Mouse (Mus musculus): ENCODE measurements around the gene Elob. TPM values are rescaled to one million over a fixed set of nuclear protein-coding genes. Genes with fewer than 3 reads are reported as not detected.

Elob gene
- polyA plus RNA-seq, 1 experiment from 2014 or later = 1,240 TPM

GRCm38 (mm10) chr17:23801627-23802026 is 27.3 kb downstream of the Elob start:
- no peak overlapping the region for H3K9ac ChIP-seq
- no peaks in the 10 kb centered on the region for H3K27me3 ChIP-seq
- H3K4me2 ChIP-seq = no peak overlapping the region
- no peak for ATAC-seq (ENCODE audit: insufficient number of reproducible peaks, insufficient read depth, low FRiP score, low TSS enrichment, low read depth)
- no peaks in the 10 kb centered on the region for H3K9me3 ChIP-seq
- peaks cover 28% of the 10 kb centered on the region for H3K4me1 ChIP-seq
- H3K27ac ChIP-seq = no peak overlapping the region
- WGBS = 90% methylated on average over 10 of the region's 10 CpGs
- H3K4me3 ChIP-seq = no peak overlapping the region
- H3K36me3 ChIP-seq = no peaks in the 10 kb centered on the region

DNA sequence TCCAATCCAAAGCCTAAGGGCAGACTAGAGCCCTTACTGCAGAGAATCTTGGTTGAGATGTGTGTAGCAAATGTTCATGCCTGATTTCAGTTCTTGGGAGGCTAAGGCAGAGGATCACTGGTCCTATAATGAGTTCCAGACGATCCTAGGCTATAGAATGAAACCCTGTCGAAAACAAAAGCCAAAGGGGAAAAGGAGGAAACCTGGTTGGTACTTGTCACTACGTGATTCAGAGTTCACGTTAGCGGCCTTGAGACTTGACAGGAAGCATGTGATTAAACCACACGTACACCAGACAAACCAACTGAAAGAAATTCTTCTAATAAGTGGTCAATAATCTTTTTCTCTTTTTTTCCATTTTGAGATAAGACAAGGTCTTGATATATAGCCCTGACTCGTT is 31.6 kb downstream of the Elob start:
- H3K27me3 ChIP-seq = no peaks in the 10 kb centered on the region
- no peaks in the 10 kb centered on the region for H3K36me3 ChIP-seq
- no peak for ATAC-seq (ENCODE audit: insufficient number of reproducible peaks, insufficient read depth, low FRiP score, low TSS enrichment, low read depth)
- H3K4me3 ChIP-seq = no peak overlapping the region
- WGBS = 27% methylated on average over 7 of the region's 7 CpGs
- H3K27ac ChIP-seq = no peak overlapping the region
- H3K9ac ChIP-seq = no peak overlapping the region
- H3K4me2 ChIP-seq = no peak overlapping the region
- no peaks in the 10 kb centered on the region for H3K9me3 ChIP-seq
- peaks cover 6% of the 10 kb centered on the region; the same call in 1 of the 2 replicates for H3K4me1 ChIP-seq

DNA sequence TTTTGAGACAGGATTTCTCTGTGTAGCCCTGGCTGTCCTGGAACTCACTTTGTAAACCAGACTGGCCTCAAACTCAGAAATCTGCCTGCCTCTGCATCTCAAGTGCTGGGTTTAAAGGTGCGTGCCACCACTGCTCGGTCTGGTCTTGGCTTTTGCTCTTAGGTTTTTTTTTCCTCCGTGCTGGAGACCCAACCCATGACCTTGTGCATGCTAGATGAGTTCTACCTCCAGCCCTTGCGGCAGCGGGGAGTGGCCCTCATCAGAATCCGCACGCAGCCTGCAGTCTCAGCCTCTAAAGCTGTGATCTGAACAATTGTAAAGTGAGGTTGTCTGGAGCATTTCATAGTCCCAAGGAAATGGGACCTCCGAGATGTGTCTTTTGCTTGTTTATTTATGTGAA is 33.6 kb downstream of the Elob start:
- ATAC-seq (ENCODE audit: insufficient number of reproducible peaks, insufficient read depth, low FRiP score, low TSS enrichment, low read depth) = no peak
- Histone ChIP-seq H3K9me3 (no peaks in the 10 kb centered on the region), H3K4me2 (no peak overlapping the region), H3K4me1 (peaks cover 12% of the 10 kb centered on the region), H3K9ac (no peak overlapping the region), H3K36me3 (no peaks in the 10 kb centered on the region), H3K27me3 (no peaks in the 10 kb centered on the region), H3K27ac (no peak overlapping the region), H3K4me3 (no peak overlapping the region)
- 95% methylated on average over 8 of the region's 8 CpGs for WGBS

GRCm38 (mm10) chr17:23791079-23791357 is 37.9 kb downstream of the Elob start:
- H3K27ac ChIP-seq = peak overlapping the region; percentile 90; the same call in 1 of the 2 replicates
- H3K9ac ChIP-seq = peak overlapping the region; percentile 84
- no peaks in the 10 kb centered on the region for H3K36me3 ChIP-seq
- peaks cover 18% of the 10 kb centered on the region for H3K4me1 ChIP-seq
- H3K4me2 ChIP-seq = peak overlapping the region; percentile 68
- 34% methylated on average over 2 of the region's 2 CpGs for WGBS
- H3K27me3 ChIP-seq = no peaks in the 10 kb centered on the region
- ATAC-seq (ENCODE audit: insufficient number of reproducible peaks, insufficient read depth, low FRiP score, low TSS enrichment, low read depth) = no peak
- no peaks in the 10 kb centered on the region for H3K9me3 ChIP-seq
- H3K4me3 ChIP-seq = peak overlapping the region; percentile 55

GRCm38 (mm10) chr17:23790269-23791078 is 38.5 kb downstream of the Elob start, which contains the start of gene Srrm2:
Srrm2 (plus strand) TSS chr17:23790532.
- H3K9me3 ChIP-seq = no peaks in the 10 kb centered on the region
- H3K27ac ChIP-seq = peak within 1 kb of the TSS; percentile 90
- peak within 1 kb of the TSS; percentile 55 for H3K4me3 ChIP-seq
- H3K9ac ChIP-seq = peak within 1 kb of the TSS; percentile 84
- WGBS = 1% methylated on average over 29 of the region's 29 CpGs
- peaks cover 22% of the 10 kb centered on the region for H3K4me1 ChIP-seq
- no peaks in the 10 kb centered on the region for H3K36me3 ChIP-seq
- no peak for ATAC-seq (ENCODE audit: insufficient number of reproducible peaks, insufficient read depth, low FRiP score, low TSS enrichment, low read depth)
- H3K27me3 ChIP-seq = no peaks in the 10 kb centered on the region
- H3K4me2 ChIP-seq = peak within 1 kb of the TSS; percentile 68

- Histone ChIP-seq H3K27me3 (no peaks in the 10 kb centered on the region), H3K4me1 (peaks cover 27% of the 10 kb centered on the region)
- WGBS = 14% methylated on average over 8 of the region's 8 CpGs
These were observed 39.1 kb downstream of the Elob start for GRCm38 (mm10) chr17:23789749-23790268.

GRCm38 (mm10) chr17:23788973-23789372 is 40.0 kb downstream of the Elob start:
- H3K4me1 ChIP-seq = peaks cover 27% of the 10 kb centered on the region
- WGBS = 76% methylated on average over 4 of the region's 4 CpGs
- ATAC-seq (ENCODE audit: insufficient number of reproducible peaks, insufficient read depth, low FRiP score, low TSS enrichment, low read depth) = no peak

More at GRCm38 (mm10) chr17:23789749-23790268, 39.1 kb downstream of the Elob start:
- peak overlapping the region; percentile 90 for H3K27ac ChIP-seq
- peak overlapping the region; percentile 68 for H3K4me2 ChIP-seq
- peak overlapping the region; percentile 55 for H3K4me3 ChIP-seq
- H3K36me3 ChIP-seq = no peaks in the 10 kb centered on the region
- no peaks in the 10 kb centered on the region for H3K9me3 ChIP-seq
- H3K9ac ChIP-seq = peak overlapping the region; percentile 84
- ATAC-seq (ENCODE audit: insufficient number of reproducible peaks, insufficient read depth, low FRiP score, low TSS enrichment, low read depth) = no peak

GRCm38 (mm10) chr17:23786510-23786931 is 42.4 kb downstream of the Elob start:
- Histone ChIP-seq H3K4me1 (peaks cover 27% of the 10 kb centered on the region), H3K36me3 (no peaks in the 10 kb centered on the region), H3K4me3 (peak overlapping the region; percentile 66), H3K9ac (peak overlapping the region; percentile 84), H3K9me3 (no peaks in the 10 kb centered on the region), H3K4me2 (peak overlapping the region; percentile 79), H3K27me3 (no peaks in the 10 kb centered on the region), H3K27ac (0 out of 2 replicates have a peak overlapping the region, but pooled peaks have one; percentile 34)
- no peak for ATAC-seq (ENCODE audit: insufficient number of reproducible peaks, insufficient read depth, low FRiP score, low TSS enrichment, low read depth)
- WGBS = 13% methylated on average over 13 of the region's 13 CpGs

More at GRCm38 (mm10) chr17:23788973-23789372, 40.0 kb downstream of the Elob start:
- Histone ChIP-seq H3K4me3 (no peak overlapping the region), H3K36me3 (no peaks in the 10 kb centered on the region), H3K27ac (no peak overlapping the region), H3K4me2 (no peak overlapping the region), H3K27me3 (no peaks in the 10 kb centered on the region), H3K9me3 (no peaks in the 10 kb centered on the region), H3K9ac (no peak overlapping the region)

DNA sequence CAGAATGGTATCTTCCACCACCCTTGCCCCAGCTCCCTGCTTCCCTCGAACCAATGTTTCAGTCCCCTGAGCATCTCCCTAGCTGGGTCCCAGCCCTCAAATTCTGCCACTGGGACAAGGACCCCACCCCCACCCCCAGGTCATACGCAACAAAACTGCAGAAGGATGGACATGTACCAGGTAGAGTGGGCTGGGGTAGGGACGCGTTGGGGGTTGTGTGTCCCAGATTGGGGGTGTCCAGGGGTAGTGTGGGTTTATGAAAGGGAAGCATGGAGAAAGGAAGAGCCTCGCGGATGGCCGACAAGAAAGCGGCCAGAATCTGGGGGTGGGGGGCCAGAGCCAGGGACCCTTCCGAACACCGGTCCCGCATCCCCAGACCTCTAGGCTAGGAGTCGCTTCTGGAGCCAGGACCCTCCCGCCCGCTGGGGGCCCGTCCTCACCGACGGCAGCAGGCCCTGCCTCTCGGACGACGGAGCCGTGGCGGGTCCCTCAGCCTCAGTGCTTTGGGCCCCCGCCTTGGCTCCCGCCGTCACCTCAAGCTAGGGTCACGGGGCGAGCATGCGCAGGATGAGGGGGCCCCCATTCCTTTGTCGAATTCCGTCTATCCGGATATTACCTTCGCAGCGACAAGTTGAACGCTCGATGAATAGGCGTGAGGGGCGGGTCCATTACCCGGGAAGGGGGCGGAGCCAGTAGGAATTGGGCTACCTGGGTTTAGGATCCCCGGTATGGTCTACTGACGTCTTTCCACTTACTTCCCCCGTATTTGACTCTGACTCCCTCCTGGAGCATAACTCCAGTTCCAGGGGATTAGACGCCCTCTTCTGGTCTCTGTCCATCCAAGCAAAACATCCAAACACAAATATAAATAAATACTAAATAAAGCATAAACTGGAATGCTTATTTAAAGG is 43.1 kb downstream of the Elob start, which contains the start of gene Flywch2:
Flywch2 (minus strand) TSS at position 521 of the 911 bp plus-strand sequence.
- peak within 1 kb of the TSS; percentile 66 for H3K4me3 ChIP-seq
- H3K27me3 ChIP-seq = no peaks in the 10 kb centered on the region
- H3K4me1 ChIP-seq = peaks cover 21% of the 10 kb centered on the region
- H3K9ac ChIP-seq = peak within 1 kb of the TSS; percentile 84
- ATAC-seq (ENCODE audit: insufficient number of reproducible peaks, insufficient read depth, low FRiP score, low TSS enrichment, low read depth) = peak; percentile 86
- no peaks in the 10 kb centered on the region for H3K9me3 ChIP-seq
- 3% methylated on average over 43 of the region's 43 CpGs for WGBS
- peak within 1 kb of the TSS; percentile 79 for H3K4me2 ChIP-seq
- H3K27ac ChIP-seq = peak within 1 kb of the TSS; percentile 69
- no peaks in the 10 kb centered on the region for H3K36me3 ChIP-seq

DNA sequence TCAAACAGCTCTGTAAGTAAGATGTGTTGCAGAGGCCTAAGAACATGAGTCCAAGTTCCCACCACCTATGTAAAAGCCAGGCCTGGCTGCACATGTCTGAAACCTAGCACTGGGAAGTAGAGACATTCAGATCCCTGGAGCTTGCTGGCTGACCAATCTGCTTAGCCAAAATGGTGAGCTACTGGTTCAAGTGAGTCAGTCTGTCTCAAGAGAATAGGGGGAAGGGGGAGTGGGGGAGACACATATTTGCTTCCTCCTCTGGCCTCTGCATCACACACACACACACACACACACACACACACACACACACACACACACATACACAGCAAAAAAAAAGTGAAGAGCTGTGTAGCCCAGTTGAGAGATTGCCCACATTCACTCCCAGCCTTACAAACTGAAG is 45.6 kb downstream of the Elob start:
- Histone ChIP-seq H3K27ac (no peak overlapping the region), H3K4me2 (no peak overlapping the region), H3K4me1 (peaks cover 13% of the 10 kb centered on the region), H3K36me3 (peaks cover 12% of the 10 kb centered on the region), H3K4me3 (no peak overlapping the region), H3K9ac (no peak overlapping the region), H3K9me3 (no peaks in the 10 kb centered on the region), H3K27me3 (no peaks in the 10 kb centered on the region)
- no peak for ATAC-seq (ENCODE audit: insufficient number of reproducible peaks, insufficient read depth, low FRiP score, low TSS enrichment, low read depth)

- Histone ChIP-seq H3K27me3 (no peaks in the 10 kb centered on the region), H3K4me2 (no peak overlapping the region), H3K4me1 (no peaks in the 10 kb centered on the region), H3K4me3 (no peak overlapping the region), H3K27ac (no peak overlapping the region), H3K9ac (no peak overlapping the region), H3K36me3 (peaks cover 17% of the 10 kb centered on the region), H3K9me3 (no peaks in the 10 kb centered on the region)
- ATAC-seq (ENCODE audit: insufficient number of reproducible peaks, insufficient read depth, low FRiP score, low TSS enrichment, low read depth) = no peak
- WGBS = 63% methylated on average over 2 of the region's 2 CpGs
These were observed 50.5 kb downstream of the Elob start for GRCm38 (mm10) chr17:23778447-23778846.
